Mouse (Mus musculus) heart, adult 2 months (tissue): ENCODE results near the gene Foxo6. TPM values are rescaled to one million over a fixed set of nuclear protein-coding genes. Genes with fewer than 3 reads are reported as not detected.

Experiments
- DNase-seq, 2 experiments: peaks; one replicate each; pipeline ENCODE4 v3.0.0; 2021
- H3K27ac ChIP-seq: fragments of 200-600 bp; 2 replicates; pipeline ENCODE4 v1.8.1; 2022
- H3K27me3 ChIP-seq: fragments of 200-500 bp; 2 replicates; pipeline ENCODE4 v1.6.1; 2012; ENCODE audit warnings: mild to moderate bottlenecking, low read length, inconsistent platforms, mixed read lengths; ENCODE audit not compliant: control insufficient read depth, insufficient read depth
- H3K36me3 ChIP-seq: fragments of 200-500 bp; 2 replicates; pipeline ENCODE4 v1.6.1; 2012; ENCODE audit warnings: low read length, inconsistent platforms; ENCODE audit not compliant: control insufficient read depth, insufficient read depth
- H3K4me1 ChIP-seq: fragments of 200-500 bp; 2 replicates; pipeline ENCODE4 v1.6.1; 2011; ENCODE audit warnings: low read length; ENCODE audit not compliant: control insufficient read depth, insufficient read depth
- H3K4me3 ChIP-seq: fragments of 200-600 bp; 2 replicates; pipeline ENCODE4 v1.8.1; 2022
- H3K79me2 ChIP-seq: fragments of 200-500 bp; replicated peaks from 2 replicates; pipeline ENCODE4 v1.6.1; 2012; ENCODE audit warnings: mild to moderate bottlenecking, inconsistent platforms, low read length, moderate library complexity, mixed read lengths; ENCODE audit not compliant: control insufficient read depth, insufficient read depth
- H3K9ac ChIP-seq: fragments of 200-500 bp; 2 replicates; pipeline ENCODE4 v1.6.1; 2012; ENCODE audit warnings: low read depth, mild to moderate bottlenecking, control low read depth, inconsistent platforms, low read length, mixed read lengths
- CTCF ChIP-seq: fragments of 200-600 bp; IDR thresholded peaks from 2 replicates; pipeline ENCODE4 v1.8.1; 2022; ENCODE audit warnings: antibody characterized with exemption, mild to moderate bottlenecking, moderate library complexity
- EP300 ChIP-seq: fragments of 200-500 bp; IDR thresholded peaks from 2 replicates; pipeline ENCODE4 v1.6.1; 2011; ENCODE audit warnings: low read depth, low read length, control low read depth; ENCODE audit not compliant: insufficient read depth
- POLR2A ChIP-seq: fragments of 200-500 bp; IDR thresholded peaks from 2 replicates; pipeline ENCODE4 v1.6.1; 2011; ENCODE audit warnings: mild to moderate bottlenecking, low read depth, low read length, control low read depth; ENCODE audit not compliant: insufficient read depth
- WGBS: fragments of 180-500 bp; shearing (Covaris S2); methylation state at CpG from one replicate; pipeline ENCODE4 v1.1.7; 2018; 5-methylcytosine and 5-hydroxymethylcytosine counted together
- intact Hi-C: fragments of 180-260 bp; cut with DNase I; formaldehyde crosslinking; loops from one replicate; pipeline ENCODE4 v1.15.1; 2025
- polyA plus RNA-seq: library from polyadenylated mRNA; depleted of rRNA; stranded (reverse); fragments of >200 nt; gene quantifications from 2 replicates; pipeline ENCODE4 v1.2.3, GENCODE M21; 2012
- total RNA-seq, 2 experiments: library from RNA; stranded (reverse); gene quantifications; 2 replicates each; pipeline ENCODE4 v1.2.3; 2021

Foxo6 gene
- total and polyA plus RNA-seq, 3 experiments: 3.3 to 5.5 (median 5.4) TPM

- DNase-seq: no peak
- Histone ChIP-seq H3K36me3 (no peaks in the 10 kb centered on the region), H3K27ac (no peak overlapping the region), H3K79me2 (no peaks in the 10 kb centered on the region), H3K4me1 (peaks cover 3% of the 10 kb centered on the region; the same call in 1 of the 2 replicates), H3K9ac (no peak overlapping the region), H3K4me3 (no peak overlapping the region), H3K27me3 (peaks cover 5% of the 10 kb centered on the region; the same call in 1 of the 2 replicates)
- TF ChIP-seq POLR2A: no peak
- TF ChIP-seq CTCF: no peak
- TF ChIP-seq EP300: no peak
- intact Hi-C loops: no loop called here
- WGBS: 79% methylated on average over 6 of the region's 6 CpGs
These were observed 15.1 kb downstream of the Foxo6 start for GRCm38 (mm10) chr4:120271886-120272580.

- TF ChIP-seq CTCF (no peak), POLR2A (no peak), EP300 (no peak)
- no peaks in the 10 kb centered on the region for H3K36me3 ChIP-seq
- peaks cover 5% of the 10 kb centered on the region; the same call in 1 of the 2 replicates for H3K27me3 ChIP-seq
- intact Hi-C loops: no loop called here
- no peak overlapping the region for H3K4me3 ChIP-seq
- DNase-seq: no peak
- WGBS: 60% methylated on average over 8 of the region's 8 CpGs
- H3K27ac ChIP-seq: no peak overlapping the region
- H3K79me2 ChIP-seq: no peaks in the 10 kb centered on the region
- no peak overlapping the region for H3K9ac ChIP-seq
- H3K4me1 ChIP-seq: peaks cover 1% of the 10 kb centered on the region; the same call in 1 of the 2 replicates
These were observed 15.9 kb downstream of the Foxo6 start for GRCm38 (mm10) chr4:120271208-120271607.

DNA sequence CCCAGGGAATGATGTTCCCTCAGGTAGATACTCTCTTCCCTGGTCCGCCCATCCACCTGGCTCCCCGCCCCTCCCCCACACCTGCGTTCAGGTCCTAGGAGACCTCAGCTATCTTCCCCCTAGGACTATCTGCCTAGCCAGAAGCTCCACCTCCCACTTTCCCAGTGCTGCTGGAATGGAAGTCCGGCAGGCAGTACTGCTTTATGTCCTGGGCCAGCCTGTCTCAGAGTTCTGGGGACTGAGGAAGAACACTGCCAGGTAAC lies 16.3 kb downstream of the Foxo6 start:
- H3K27ac ChIP-seq: no peak overlapping the region
- 29% methylated on average over 4 of the region's 4 CpGs for WGBS
- no peak for DNase-seq
- H3K27me3 ChIP-seq: peaks cover 5% of the 10 kb centered on the region; the same call in 1 of the 2 replicates
- no peaks in the 10 kb centered on the region for H3K36me3 ChIP-seq
- H3K4me3 ChIP-seq: no peak overlapping the region
- TF ChIP-seq POLR2A: no peak
- TF ChIP-seq CTCF: no peak
- TF ChIP-seq EP300: no peak
- H3K4me1 ChIP-seq: no peaks in the 10 kb centered on the region; the same call in 1 of the 2 replicates
- H3K79me2 ChIP-seq: no peaks in the 10 kb centered on the region
- H3K9ac ChIP-seq: no peak overlapping the region
- intact Hi-C loops: no loop called here

DNA sequence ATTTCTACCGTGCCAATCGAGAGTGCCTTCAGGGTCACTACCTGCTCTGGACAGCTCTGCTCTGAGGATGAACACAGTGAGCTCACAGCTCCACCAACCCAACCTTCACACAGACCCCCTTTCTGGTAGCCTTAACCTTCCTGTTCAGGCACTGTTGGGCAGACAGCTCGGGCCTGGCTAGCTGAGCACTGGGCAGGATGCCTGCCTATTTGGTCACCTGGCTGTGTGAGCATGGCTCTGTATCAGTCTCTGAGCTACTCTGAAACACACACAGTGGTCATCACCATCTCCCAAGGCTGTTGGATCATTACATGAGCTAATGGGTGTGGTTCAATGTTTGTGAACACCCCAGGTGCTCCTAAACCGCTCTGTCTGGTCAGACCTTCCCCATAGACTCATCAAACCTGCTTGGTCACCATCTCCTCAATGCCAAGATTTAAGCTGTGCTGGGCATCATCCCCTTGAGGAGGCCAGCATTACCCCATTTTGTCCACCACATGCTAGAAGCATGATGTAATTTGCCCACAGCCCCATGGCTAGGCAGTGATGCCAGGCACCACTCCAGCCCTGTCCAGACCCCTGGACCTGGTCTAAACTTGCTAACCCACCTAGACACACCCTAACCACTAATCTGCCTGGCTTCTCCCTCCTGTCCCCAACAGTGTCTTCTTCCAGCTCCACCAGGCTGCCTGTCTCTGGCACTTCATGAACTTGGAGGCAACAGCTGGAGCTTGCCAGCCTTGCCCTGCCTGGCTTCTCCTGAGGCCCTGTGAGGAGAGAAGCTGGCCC lies 16.8 kb downstream of the Foxo6 start:
- Histone ChIP-seq H3K36me3 (no peaks in the 10 kb centered on the region), H3K4me3 (no peak overlapping the region), H3K27ac (no peak overlapping the region), H3K9ac (no peak overlapping the region), H3K4me1 (no peaks in the 10 kb centered on the region; the same call in 1 of the 2 replicates), H3K79me2 (no peaks in the 10 kb centered on the region), H3K27me3 (peaks cover 5% of the 10 kb centered on the region; the same call in 1 of the 2 replicates)
- no peak for TF ChIP-seq POLR2A
- TF ChIP-seq CTCF: no peak
- no peak for TF ChIP-seq EP300
- intact Hi-C loops: no loop called here
- no peak for DNase-seq
- WGBS: 81% methylated on average over 4 of the region's 4 CpGs

GRCm38 (mm10) chr4:120269426-120269825 lies 17.7 kb downstream of the Foxo6 start:
- Histone ChIP-seq H3K27me3 (peaks cover 5% of the 10 kb centered on the region; the same call in 1 of the 2 replicates), H3K9ac (no peak overlapping the region), H3K36me3 (no peaks in the 10 kb centered on the region), H3K79me2 (no peaks in the 10 kb centered on the region), H3K4me1 (no peaks in the 10 kb centered on the region; the same call in 1 of the 2 replicates), H3K27ac (no peak overlapping the region), H3K4me3 (no peak overlapping the region)
- DNase-seq: no peak
- intact Hi-C loops: no loop called here
- 22% methylated on average over 9 of the region's 9 CpGs for WGBS
- TF ChIP-seq POLR2A (no peak), CTCF (no peak), EP300 (no peak)
